ENCODE assay signal across 15 mouse cellular contexts in genomic region chr2:27759431-27759830, GRCm38 (mm10).
A peak's percentile ranks its signal among the peaks of the same experiment; 100 is the strongest.
DNase-seq lines count a peak whose midpoint lies in the region; ATAC-seq and TF ChIP-seq lines count a peak whose summit lies in the region.
"Had no signal": no experiment of that assay in that cellular context is flagged by ENCODE, and none has a peak within 500 bp of the region (broad histone marks: within the 10 kb centered on the region; RNA-seq: fewer than 3 reads in every experiment).

No protein-coding gene starts in this region.

- no peak overlapping the region for H3K4me3 ChIP-seq in forebrain, embryonic 13.5 days
- H3K4me3 ChIP-seq in forebrain, postnatal 0 days (ENCODE audit: low read depth, low read length): no peak overlapping the region
- H3K4me3 ChIP-seq in intestine, embryonic 14.5 days (ENCODE audit: low read depth, low read length): no peak overlapping the region
- H3K4me3 ChIP-seq in intestine, embryonic 15.5 days (replicated peaks): no peak overlapping the region
- peak overlapping the region; percentile 88 for H3K4me3 ChIP-seq in megakaryocyte, embryonic 14.5 days (replicated peaks)
- H3K4me3 ChIP-seq in stomach, postnatal 0 days (ENCODE audit: low read depth, low read length): no peak overlapping the region

- no peaks in the 10 kb centered on the region for H3K27me3 ChIP-seq in forebrain, embryonic 13.5 days
- H3K27me3 ChIP-seq in forebrain, postnatal 0 days (ENCODE audit: insufficient read depth, low read length): no peaks in the 10 kb centered on the region
- H3K27me3 ChIP-seq in intestine, embryonic 14.5 days (replicated peaks; ENCODE audit: control insufficient read depth, insufficient read depth, low read length): no peaks in the 10 kb centered on the region
- no peaks in the 10 kb centered on the region for H3K27me3 ChIP-seq in intestine, embryonic 15.5 days (replicated peaks)
- H3K27me3 ChIP-seq in megakaryocyte, embryonic 14.5 days (replicated peaks): peaks cover 61% of the 10 kb centered on the region
- no peaks in the 10 kb centered on the region for H3K27me3 ChIP-seq in stomach, postnatal 0 days (ENCODE audit: control insufficient read depth, insufficient read depth, low read length)

- H3K36me3 ChIP-seq in forebrain, embryonic 13.5 days (ENCODE audit: poor library complexity, severe bottlenecking): peaks cover 37% of the 10 kb centered on the region
- 0 out of 2 replicates have a peak, but pooled peaks cover 3% of the 10 kb centered on the region for H3K36me3 ChIP-seq in forebrain, postnatal 0 days (ENCODE audit: insufficient read depth)
- H3K36me3 ChIP-seq in intestine, embryonic 14.5 days (ENCODE audit: control insufficient read depth, insufficient read depth, low read length): peaks cover 47% of the 10 kb centered on the region
- H3K36me3 ChIP-seq in intestine, embryonic 15.5 days: peaks cover 44% of the 10 kb centered on the region
- H3K36me3 ChIP-seq in megakaryocyte, embryonic 14.5 days (replicated peaks; ENCODE audit: low read length): no peaks in the 10 kb centered on the region
- peaks cover 17% of the 10 kb centered on the region for H3K36me3 ChIP-seq in stomach, postnatal 0 days (ENCODE audit: control insufficient read depth, insufficient read depth, low read length)

- no peak overlapping the region for H3K9ac ChIP-seq in forebrain, embryonic 13.5 days
- no peak overlapping the region; the same call in 1 of the 2 replicates for H3K9ac ChIP-seq in forebrain, postnatal 0 days
- H3K9ac ChIP-seq in intestine, embryonic 14.5 days (ENCODE audit: low read length): no peak overlapping the region
- H3K9ac ChIP-seq in intestine, embryonic 15.5 days: no peak overlapping the region
- no peak overlapping the region for H3K9ac ChIP-seq in stomach, postnatal 0 days (ENCODE audit: low read length)

- TF ChIP-seq EP300 in stomach, postnatal 0 days (optimal IDR thresholded peaks at IDR 0.05): no peak

- H3K4me2 ChIP-seq in forebrain, embryonic 13.5 days: no peak overlapping the region
- H3K4me2 ChIP-seq in forebrain, postnatal 0 days (ENCODE audit: low read depth): no peak overlapping the region
- no peak overlapping the region for H3K4me2 ChIP-seq in intestine, embryonic 14.5 days (ENCODE audit: low read length)
- H3K4me2 ChIP-seq in intestine, embryonic 15.5 days (replicated peaks): no peak overlapping the region
- H3K4me2 ChIP-seq in stomach, postnatal 0 days (replicated peaks; ENCODE audit: low read depth): no peak overlapping the region

- 97% methylated on average over 14 of the region's 14 CpGs for WGBS in forebrain, embryonic 13.5 days
- 94% methylated on average over 14 of the region's 14 CpGs for WGBS in forebrain, postnatal 0 days
- 87% methylated on average over 14 of the region's 14 CpGs for WGBS in intestine, embryonic 14.5 days
- 85% methylated on average over 14 of the region's 14 CpGs for WGBS in intestine, embryonic 15.5 days
- 68% methylated on average over 14 of the region's 14 CpGs for whole genome bisulfite sequencing in stomach, postnatal 0 days

- DNase-seq in forebrain, postnatal 0 days: no peak
- DNase-seq in intestine, embryonic 14.5 days (ENCODE audit: low spot score): no peak
- no peak for DNase-seq in stomach, postnatal 0 days (ENCODE audit: low spot score)
- DNase-seq: adrenal gland, postnatal 25 days; cerebellum, adult 11 months; embryo, embryonic 11 days; heart, postnatal 10 days; right cerebral cortex, adult 18-20 months; thymus, postnatal 14 days had no signal

- H3K27ac ChIP-seq in forebrain, embryonic 13.5 days: peak overlapping the region; percentile 84; the same call in 1 of the 2 replicates
- H3K27ac ChIP-seq in forebrain, postnatal 0 days (ENCODE audit: low read depth, low read length): no peak overlapping the region
- H3K27ac ChIP-seq in intestine, embryonic 14.5 days (ENCODE audit: low read depth): peak overlapping the region; percentile 69; the same call in 1 of the 2 replicates
- no peak overlapping the region for H3K27ac ChIP-seq in intestine, embryonic 15.5 days
- peak overlapping the region; percentile 89 for H3K27ac ChIP-seq in stomach, postnatal 0 days (replicated peaks)

- no peak for ATAC-seq in forebrain, embryonic 13.5 days
- no peak for ATAC-seq in forebrain, postnatal 0 days
- ATAC-seq in intestine, embryonic 14.5 days (replicated peaks; ENCODE audit: low FRiP score, low TSS enrichment, low read depth): no peak
- no peak for ATAC-seq in intestine, embryonic 15.5 days
- no peak for ATAC-seq in megakaryocyte, adult 5-6 weeks (ENCODE audit: poor library complexity, severe bottlenecking)
- no peak for ATAC-seq in stomach, postnatal 0 days (ENCODE audit: low FRiP score, low TSS enrichment)
- no peak for ATAC-seq in megakaryocyte-erythroid progenitor cell, adult 5-6 weeks (replicated peaks; ENCODE audit: low FRiP score, low TSS enrichment, poor library complexity, severe bottlenecking)
- ATAC-seq: midbrain, embryonic 16.5 days had no signal

- peaks cover 41% of the 10 kb centered on the region for H3K4me1 ChIP-seq in forebrain, embryonic 13.5 days
- H3K4me1 ChIP-seq in forebrain, postnatal 0 days (ENCODE audit: insufficient read depth): peaks cover 10% of the 10 kb centered on the region; the same call in 1 of the 2 replicates
- peaks cover 27% of the 10 kb centered on the region for H3K4me1 ChIP-seq in intestine, embryonic 14.5 days (replicated peaks; ENCODE audit: control insufficient read depth, insufficient read depth, low read length)
- peaks cover 30% of the 10 kb centered on the region for H3K4me1 ChIP-seq in intestine, embryonic 15.5 days (replicated peaks)
- peaks cover 45% of the 10 kb centered on the region for H3K4me1 ChIP-seq in megakaryocyte, embryonic 14.5 days
- peaks cover 10% of the 10 kb centered on the region; the same call in 1 of the 2 replicates for H3K4me1 ChIP-seq in stomach, postnatal 0 days (replicated peaks; ENCODE audit: control insufficient read depth, insufficient read depth)

- TF ChIP-seq CTCF in forebrain, postnatal 0 days (IDR thresholded peaks at IDR 0.05; ENCODE audit: low read depth): no peak
- TF ChIP-seq CTCF in stomach, postnatal 0 days (IDR thresholded peaks at IDR 0.05; ENCODE audit: low read depth): no peak

- H3K9me3 ChIP-seq in forebrain, embryonic 13.5 days (replicated peaks): no peaks in the 10 kb centered on the region
- no peaks in the 10 kb centered on the region for H3K9me3 ChIP-seq in forebrain, postnatal 0 days (ENCODE audit: low read length)
- no peaks in the 10 kb centered on the region for H3K9me3 ChIP-seq in intestine, embryonic 14.5 days (ENCODE audit: control insufficient read depth, low read length)
- no peaks in the 10 kb centered on the region for H3K9me3 ChIP-seq in intestine, embryonic 15.5 days
- H3K9me3 ChIP-seq in megakaryocyte, embryonic 14.5 days: 0 out of 2 replicates have a peak, but pooled peaks cover 2% of the 10 kb centered on the region
- H3K9me3 ChIP-seq in stomach, postnatal 0 days (ENCODE audit: control insufficient read depth, low read length): no peaks in the 10 kb centered on the region

Comparison
In these comparisons a context has a peak if more than half of its experiments do, and no peak if none do; other contexts are left out.
1. H3K27ac ChIP-seq: peak in forebrain, embryonic 13.5 days (single experiment), intestine, embryonic 14.5 days (single experiment) and stomach, postnatal 0 days (single experiment); none in forebrain, postnatal 0 days (single experiment) and intestine, embryonic 15.5 days (single experiment).